Mouse (Mus musculus): ENCODE measurements at regions not wholly inside any gene's neighbourhood (a gene's known extent, or its start where the extent isn't known, plus 50 kb on each side); places are given as distances from the start of the nearest gene placed in this dataset.

DNA sequence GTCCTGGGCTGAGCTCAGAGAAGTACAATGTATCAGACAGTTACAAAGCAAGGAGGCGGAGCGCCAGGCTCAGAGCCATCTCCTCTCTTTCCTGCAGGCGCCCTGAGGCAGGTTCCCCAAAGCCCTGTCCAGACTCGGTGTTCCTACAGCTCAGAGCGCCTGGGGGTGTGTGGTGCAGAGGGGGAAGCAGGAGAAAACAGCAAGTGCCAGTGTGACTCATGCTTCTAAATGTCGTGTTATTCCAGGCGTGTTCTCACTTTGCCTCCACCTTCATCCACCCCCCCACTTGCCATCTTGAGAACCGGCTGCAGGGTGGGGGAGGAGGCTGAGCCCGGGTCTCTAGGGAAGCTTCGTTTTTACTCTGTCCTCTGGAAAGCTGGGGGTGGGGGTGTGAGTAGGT, 160.5 kb downstream of the Rplp1 start:
- TF ChIP-seq CTCF (IDR thresholded peaks at IDR 0.05; ENCODE audit: low read depth, low read length) = no peak
- TF ChIP-seq TAL1 (conservative IDR thresholded peaks at IDR 0.05; ENCODE audit: low read depth, low read length) = no peak
- TF ChIP-seq GATA2 (IDR thresholded peaks at IDR 0.05; ENCODE audit: borderline replicate concordance, low read depth, low read length) = no peak

Measured in G1E (cell line).